Mouse (Mus musculus) 3T3-L1 (cell line): ENCODE measurements around the gene C530008M17Rik.

Experiments
- DNase-seq: peaks from one replicate; pipeline ENCODE4 v3.0.0-alpha.2; 2015; ENCODE audit warnings: low read depth, low spot score

C530008M17Rik gene

DNA sequence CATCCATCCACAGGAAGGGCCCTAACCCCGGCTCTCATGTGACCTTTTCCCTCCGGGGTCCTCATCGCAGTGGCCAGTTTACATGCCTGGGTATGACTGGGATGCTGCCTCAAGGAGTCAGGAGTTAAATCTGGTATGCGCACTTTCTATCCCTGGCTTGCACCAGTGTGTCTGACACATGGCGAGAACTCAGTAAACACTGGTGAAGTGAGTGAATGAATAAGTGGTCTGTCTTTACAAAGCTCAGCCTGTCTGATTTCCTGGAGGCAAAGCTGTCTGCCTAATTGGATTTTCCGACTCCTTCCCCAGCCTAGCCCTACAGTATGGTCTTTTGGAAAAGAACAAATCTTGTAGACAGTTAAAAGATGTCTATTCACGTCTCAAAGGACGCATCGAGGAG lies 45.8 kb downstream of the C530008M17Rik start:
- no peak for DNase-seq

DNA sequence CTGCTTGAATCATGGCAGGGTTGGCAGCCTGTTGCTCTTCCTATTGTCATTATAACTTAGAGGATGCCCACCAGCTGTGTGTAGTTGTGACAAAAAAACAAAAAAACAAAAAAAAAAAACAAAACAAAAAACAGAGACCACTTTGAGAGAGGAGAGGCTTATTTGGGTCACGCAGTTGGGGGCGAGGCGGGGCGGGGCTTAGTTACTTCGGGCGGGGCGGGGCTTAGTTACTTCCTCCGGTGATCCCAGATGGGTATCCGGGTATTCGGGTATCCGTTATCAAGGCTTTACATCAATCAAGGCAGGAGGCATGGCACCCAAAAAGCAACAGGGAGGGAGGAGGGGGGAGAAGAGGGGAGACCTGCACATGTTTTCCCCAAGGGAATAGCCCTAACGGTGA lies 46.3 kb downstream of the C530008M17Rik start:
- DNase-seq: no peak

- no peak for DNase-seq
Measured at GRCm38 (mm10) chr5:76705307-76706173, 49.2 kb downstream of the C530008M17Rik start.

GRCm38 (mm10) chr5:76707072-76707471 lies 50.8 kb downstream of the C530008M17Rik start:
- DNase-seq: no peak

DNA sequence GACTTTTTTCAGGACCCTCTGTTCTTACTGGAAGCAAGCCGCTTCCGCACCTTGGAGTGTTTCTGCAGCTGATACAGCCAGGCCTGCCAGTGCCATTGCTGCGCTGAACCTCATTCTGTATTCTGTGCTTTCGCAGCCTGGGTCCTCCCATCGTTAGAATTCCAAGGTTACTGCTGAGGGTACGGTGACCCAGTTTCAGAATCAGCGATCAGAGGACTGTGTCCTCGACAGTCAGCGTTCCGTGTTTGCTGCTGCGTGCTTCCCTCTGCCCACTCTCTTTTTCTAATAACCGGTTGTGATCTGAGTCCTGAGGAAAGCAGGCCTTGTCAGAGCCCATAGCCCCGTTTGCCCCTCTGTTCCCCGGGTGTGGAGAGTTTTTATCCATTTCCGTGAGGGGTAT lies 51.7 kb downstream of the C530008M17Rik start:
- no peak for DNase-seq

DNA sequence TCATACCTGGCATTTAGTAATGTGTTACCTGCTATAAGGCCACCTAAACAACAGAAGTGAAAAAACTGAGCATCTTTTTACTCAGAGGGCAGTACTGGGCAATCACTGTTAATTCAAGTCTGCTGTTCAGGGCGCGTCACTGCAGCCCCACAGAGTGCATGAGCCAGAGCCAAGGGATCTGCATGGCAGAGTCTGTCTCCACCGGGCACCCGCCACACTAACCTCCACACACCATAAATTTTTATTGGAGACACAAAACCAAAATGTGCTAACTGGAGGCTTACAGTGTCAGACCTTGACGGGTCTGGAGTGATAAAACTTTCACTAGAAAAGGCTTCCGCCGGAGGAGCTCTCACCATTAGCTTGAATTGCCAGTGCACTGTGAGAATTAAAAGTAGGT lies 57.4 kb downstream of the C530008M17Rik start:
- DNase-seq: no peak

- DNase-seq: no peak
Measured at GRCm38 (mm10) chr5:76719954-76720353, 63.6 kb downstream of the C530008M17Rik start.

DNA sequence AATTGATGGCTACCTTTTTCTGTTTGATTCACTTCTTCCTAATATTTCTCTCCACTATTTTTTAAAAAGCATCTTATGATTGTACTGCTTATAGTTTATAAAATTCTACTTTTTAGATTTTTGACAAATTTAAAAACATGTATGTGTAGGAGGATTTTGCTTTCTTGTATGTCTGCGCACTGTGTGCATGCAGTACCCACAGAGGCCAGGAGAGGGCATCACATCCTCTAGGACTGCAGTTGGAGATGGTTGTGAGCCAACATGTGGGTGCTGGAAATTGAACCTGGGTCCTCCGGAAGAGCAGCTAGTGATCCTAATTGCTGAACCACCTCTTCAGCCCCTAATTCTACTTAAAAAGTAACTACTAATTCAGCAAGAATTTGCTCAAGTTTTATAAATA lies 68.6 kb downstream of the C530008M17Rik start:
- no peak for DNase-seq

- no peak for DNase-seq
Measured at GRCm38 (mm10) chr5:76726518-76727103, 70.3 kb downstream of the C530008M17Rik start.

- no peak for DNase-seq
Measured at GRCm38 (mm10) chr5:76733055-76733641, 76.8 kb downstream of the C530008M17Rik start.

- DNase-seq: no peak
Measured at GRCm38 (mm10) chr5:76741463-76741862, 85.2 kb downstream of the C530008M17Rik start.

DNA sequence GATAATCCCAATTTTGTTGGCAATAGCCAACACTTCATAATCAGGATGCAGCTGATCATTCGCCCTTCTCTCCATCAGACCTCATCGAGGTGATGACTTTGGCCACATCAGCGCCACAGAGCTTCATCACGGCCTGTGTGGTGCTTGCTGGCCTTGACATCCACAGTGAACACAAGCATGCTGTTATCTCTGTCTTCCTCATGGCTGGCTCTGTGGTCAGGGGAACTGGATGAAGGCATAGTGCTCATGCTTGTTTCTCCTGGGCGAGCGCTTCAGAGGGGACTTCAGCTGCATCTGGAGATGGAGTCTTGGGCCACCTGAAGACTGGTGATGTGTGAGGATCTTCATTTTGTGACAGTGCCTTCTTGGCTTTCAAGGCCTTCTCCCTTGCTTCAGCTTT lies 85.8 kb downstream of the C530008M17Rik start:
- no peak for DNase-seq

- no peak for DNase-seq
Measured at GRCm38 (mm10) chr5:76744737-76745209, 88.5 kb downstream of the C530008M17Rik start.

GRCm38 (mm10) chr5:76747851-76748250 lies 91.5 kb downstream of the C530008M17Rik start:
- no peak for DNase-seq

- no peak for DNase-seq
Measured at GRCm38 (mm10) chr5:76752351-76752750, 96.0 kb downstream of the C530008M17Rik start.

DNA sequence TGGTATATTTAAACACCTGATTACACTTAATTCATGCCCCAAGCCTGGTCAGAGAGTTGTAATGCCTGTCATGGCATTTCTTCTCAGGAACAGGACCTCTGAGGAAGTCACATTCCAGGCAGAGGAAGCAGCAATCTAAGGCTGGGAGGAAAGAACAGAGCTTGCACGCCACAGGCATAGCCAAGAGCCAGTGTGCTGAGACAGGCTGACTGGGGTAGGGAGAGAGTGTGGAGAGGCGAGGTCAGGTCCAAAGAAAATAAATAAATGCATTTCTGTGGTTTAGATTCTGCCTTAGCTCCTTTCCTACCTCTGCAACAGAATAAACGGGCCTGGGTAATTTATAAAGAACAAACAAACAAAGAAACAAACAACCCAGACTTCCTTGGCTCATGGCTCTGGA lies 104.0 kb downstream of the C530008M17Rik start:
- no peak for DNase-seq

- no peak for DNase-seq
Measured at GRCm38 (mm10) chr5:76762030-76762698, 105.9 kb downstream of the C530008M17Rik start.

DNA sequence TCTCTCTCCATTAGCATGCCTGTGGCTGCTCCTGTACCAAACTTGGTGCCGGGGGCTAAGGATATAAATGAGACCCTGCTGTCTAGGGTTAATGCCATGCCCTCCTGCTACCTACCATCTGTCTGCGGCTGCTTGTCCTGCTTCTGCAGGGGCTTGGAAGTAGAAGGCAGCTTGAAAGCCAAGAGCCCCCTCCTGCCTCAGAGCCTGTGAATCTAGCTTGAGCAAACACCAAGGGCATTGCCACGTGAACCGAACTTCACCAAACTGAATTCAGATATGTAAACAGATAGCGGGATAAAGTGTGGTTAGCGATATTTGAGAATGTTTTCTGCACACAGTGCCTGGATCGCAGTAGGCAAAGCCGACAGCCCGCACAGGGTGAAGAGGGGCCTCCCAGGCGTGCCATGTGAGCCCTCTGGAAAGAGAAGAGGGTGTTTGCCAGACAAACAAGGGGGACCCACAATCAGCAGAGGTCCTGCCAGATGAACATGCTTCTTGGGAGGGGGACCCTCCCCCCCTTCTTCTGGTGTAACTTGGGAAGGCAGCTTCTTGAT lies 106.9 kb downstream of the C530008M17Rik start:
- DNase-seq: no peak

GRCm38 (mm10) chr5:76763731-76764130 lies 107.4 kb downstream of the C530008M17Rik start:
- DNase-seq: no peak

DNA sequence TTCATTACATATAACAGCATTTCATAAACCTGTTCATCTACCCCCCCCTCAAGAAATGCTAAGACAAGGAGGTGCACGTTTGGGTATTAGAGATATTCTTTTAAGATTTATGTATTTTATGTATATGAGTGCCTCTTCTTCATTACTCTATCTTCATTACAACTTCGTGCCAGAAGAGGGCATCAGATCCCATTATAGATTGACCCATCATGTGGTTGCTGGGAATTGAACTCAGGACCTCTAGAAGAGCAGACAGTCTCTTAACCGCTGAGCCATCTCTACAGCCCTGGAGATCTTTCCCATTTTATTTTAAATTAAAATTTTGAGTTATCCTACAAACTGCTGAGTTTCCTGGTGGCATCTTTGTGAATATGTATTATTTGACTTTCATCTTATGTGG lies 112.7 kb downstream of the C530008M17Rik start:
- DNase-seq: peak; percentile 21

DNA sequence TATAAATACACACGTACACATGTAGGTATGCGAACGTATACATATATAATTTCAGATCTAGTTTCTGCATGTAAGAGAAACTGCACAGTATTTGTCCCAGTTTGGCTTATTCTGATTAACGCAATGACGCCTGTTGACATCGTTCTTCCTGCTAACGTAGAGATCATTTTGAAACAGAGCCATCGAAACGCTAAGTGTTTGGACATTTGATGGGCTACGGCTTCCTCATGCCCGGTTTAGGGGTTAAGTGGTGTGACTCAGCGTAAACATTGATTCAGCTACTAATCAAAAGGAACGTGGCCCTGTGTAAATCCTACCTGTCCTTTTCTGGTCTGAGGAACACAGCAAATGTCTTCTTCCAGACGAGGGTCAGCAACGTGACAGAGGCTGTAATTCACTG lies 113.3 kb downstream of the C530008M17Rik start:
- DNase-seq: no peak

DNA sequence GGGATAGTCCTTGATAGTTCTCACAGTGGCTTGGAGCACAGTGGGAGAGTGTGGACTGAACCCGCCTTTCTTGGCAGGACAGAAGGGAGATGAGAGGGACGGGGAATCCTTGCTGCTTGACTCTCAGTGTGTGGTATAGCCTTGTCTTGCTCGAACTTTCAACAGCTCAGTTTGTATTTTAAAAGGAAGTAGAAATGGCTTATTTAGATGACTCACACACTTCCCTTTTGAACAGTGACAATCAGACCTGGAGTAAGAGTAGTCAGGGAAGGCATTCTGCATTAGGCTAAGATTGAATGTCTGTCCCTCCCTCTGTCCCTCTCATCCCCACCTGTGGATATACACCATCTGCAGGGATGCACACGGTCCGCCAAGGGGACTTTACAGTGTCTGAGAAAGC lies 115.1 kb downstream of the C530008M17Rik start:
- DNase-seq: no peak
